Mouse (Mus musculus): ENCODE measurements around the gene Arid1b. TPM values are rescaled to one million over a fixed set of nuclear protein-coding genes. Genes with fewer than 3 reads are reported as not detected.

Arid1b gene
- total RNA-seq (2014; rRNA removed) (9.7 and 12.5 TPM in 2 replicates), polyA plus RNA-seq (2012; rRNA removed) (11.7 and 12.1 TPM in 2 replicates)

GRCm38 (mm10) chr17:4993840-4994503 is at the start of gene Arid1b:
Gene Arid1b (plus strand): TSS chr17:4994332.
- Histone ChIP-seq H3K79me2 (ENCODE audit: control insufficient read depth, insufficient read depth, low read length) (peaks cover 26% of the 10 kb centered on the region), H3K36me3 (ENCODE audit: control insufficient read depth, insufficient read depth, low read length) (no peaks in the 10 kb centered on the region), H3K27me3 (ENCODE audit: control insufficient read depth, insufficient read depth, low read length) (no peaks in the 10 kb centered on the region), H3K4me1 (ENCODE audit: control insufficient read depth, insufficient read depth, low read length) (peaks cover 8% of the 10 kb centered on the region; the same call in 1 of the 2 replicates), H3K9ac (ENCODE audit: low read depth, low read length) (peak within 1 kb of the TSS; percentile 100), H3K4me3 (ENCODE audit: insufficient read depth, low read depth, low read length) (peak within 1 kb of the TSS; percentile 100), H3K27ac (replicated peaks; ENCODE audit: insufficient read depth, low read depth, low read length) (peak within 1 kb of the TSS; percentile 99)
- peak; percentile 83 for TF ChIP-seq POLR2A (IDR thresholded peaks at IDR 0.05; ENCODE audit: extremely low read depth, insufficient read depth, low read length)
- no peak for TF ChIP-seq CTCF (IDR thresholded peaks at IDR 0.05; ENCODE audit: low read depth, low read length)
- DNase-seq (ENCODE audit: extremely low read depth, low read depth, low spot score): peak; percentile 93
- WGBS: 0% methylated on average over 57 of the region's 58 CpGs

DNA sequence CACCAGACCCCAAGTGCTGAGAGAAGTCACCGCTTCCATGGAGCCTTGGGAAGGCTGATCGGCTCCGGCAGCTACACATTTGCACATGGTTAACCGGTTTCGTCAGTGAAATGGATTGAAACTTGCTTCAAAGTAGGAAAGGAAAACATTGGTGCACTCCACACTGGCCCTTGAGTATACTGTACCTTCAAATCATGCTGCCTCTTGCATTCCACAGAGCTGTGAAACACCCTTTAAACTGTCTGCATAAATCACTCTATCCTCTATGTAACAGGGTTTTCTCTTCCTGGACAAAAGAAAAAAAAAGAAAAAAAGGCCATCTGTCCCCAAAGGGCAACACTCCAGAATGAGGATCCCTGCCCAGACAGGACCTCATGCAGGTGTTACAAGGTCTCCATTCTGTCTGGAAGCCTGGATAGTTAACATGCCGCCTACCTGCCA is 48.8 kb upstream of the Arid1b start:
- 77% methylated on average over 6 of the region's 6 CpGs for WGBS
- peak; percentile 58 for DNase-seq (ENCODE audit: extremely low read depth, low read depth, low spot score)
- no peak overlapping the region for H3K4me3 ChIP-seq (ENCODE audit: insufficient read depth, low read depth, low read length)
- H3K27ac ChIP-seq (replicated peaks; ENCODE audit: insufficient read depth, low read depth, low read length): peak overlapping the region; percentile 73
- no peaks in the 10 kb centered on the region for H3K79me2 ChIP-seq (ENCODE audit: control insufficient read depth, insufficient read depth, low read length)
- no peak overlapping the region for H3K9ac ChIP-seq (ENCODE audit: low read depth, low read length)
- no peaks in the 10 kb centered on the region for H3K36me3 ChIP-seq (ENCODE audit: control insufficient read depth, insufficient read depth, low read length)
- no peaks in the 10 kb centered on the region for H3K27me3 ChIP-seq (ENCODE audit: control insufficient read depth, insufficient read depth, low read length)
- peaks cover 13% of the 10 kb centered on the region for H3K4me1 ChIP-seq (ENCODE audit: control insufficient read depth, insufficient read depth, low read length)
- TF ChIP-seq CTCF (IDR thresholded peaks at IDR 0.05; ENCODE audit: low read depth, low read length) (no peak), POLR2A (IDR thresholded peaks at IDR 0.05; ENCODE audit: extremely low read depth, insufficient read depth, low read length) (no peak)

- DNase-seq (ENCODE audit: extremely low read depth, low read depth, low spot score): peak; percentile 84
- 25% methylated on average over 11 of the region's 11 CpGs for WGBS
- no peaks in the 10 kb centered on the region for H3K27me3 ChIP-seq (ENCODE audit: control insufficient read depth, insufficient read depth, low read length)
- 0 out of 2 replicates have a peak, but pooled peaks have one; percentile 13 for TF ChIP-seq CTCF (IDR thresholded peaks at IDR 0.05; ENCODE audit: low read depth, low read length)
- TF ChIP-seq POLR2A (IDR thresholded peaks at IDR 0.05; ENCODE audit: extremely low read depth, insufficient read depth, low read length): 0 out of 2 replicates have a peak, but pooled peaks have one; percentile 21
- H3K4me1 ChIP-seq (ENCODE audit: control insufficient read depth, insufficient read depth, low read length): peaks cover 13% of the 10 kb centered on the region
- peak overlapping the region; percentile 73 for H3K27ac ChIP-seq (replicated peaks; ENCODE audit: insufficient read depth, low read depth, low read length)
- peak overlapping the region; percentile 64 for H3K9ac ChIP-seq (ENCODE audit: low read depth, low read length)
- no peaks in the 10 kb centered on the region for H3K36me3 ChIP-seq (ENCODE audit: control insufficient read depth, insufficient read depth, low read length)
- H3K79me2 ChIP-seq (ENCODE audit: control insufficient read depth, insufficient read depth, low read length): no peaks in the 10 kb centered on the region
- peak overlapping the region; percentile 30 for H3K4me3 ChIP-seq (ENCODE audit: insufficient read depth, low read depth, low read length)
Observed at GRCm38 (mm10) chr17:4945871-4946331, 48.2 kb upstream of the Arid1b start.

- Histone ChIP-seq H3K9ac (ENCODE audit: low read depth, low read length) (peak overlapping the region; percentile 46), H3K4me3 (ENCODE audit: insufficient read depth, low read depth, low read length) (peak overlapping the region; percentile 28; the same call in 1 of the 2 replicates), H3K4me1 (ENCODE audit: control insufficient read depth, insufficient read depth, low read length) (peaks cover 11% of the 10 kb centered on the region)
Observed at GRCm38 (mm10) chr17:4946421-4946974, 47.6 kb upstream of the Arid1b start.

GRCm38 (mm10) chr17:4947013-4947412 is 47.1 kb upstream of the Arid1b start:
- no peaks in the 10 kb centered on the region for H3K27me3 ChIP-seq (ENCODE audit: control insufficient read depth, insufficient read depth, low read length)
- peaks cover 10% of the 10 kb centered on the region for H3K4me1 ChIP-seq (ENCODE audit: control insufficient read depth, insufficient read depth, low read length)
- H3K27ac ChIP-seq (replicated peaks; ENCODE audit: insufficient read depth, low read depth, low read length): peak overlapping the region; percentile 95
- TF ChIP-seq CTCF (IDR thresholded peaks at IDR 0.05; ENCODE audit: low read depth, low read length) (no peak), POLR2A (IDR thresholded peaks at IDR 0.05; ENCODE audit: extremely low read depth, insufficient read depth, low read length) (no peak)
- H3K36me3 ChIP-seq (ENCODE audit: control insufficient read depth, insufficient read depth, low read length): no peaks in the 10 kb centered on the region
- peak; percentile 67 for DNase-seq (ENCODE audit: extremely low read depth, low read depth, low spot score)
- H3K4me3 ChIP-seq (ENCODE audit: insufficient read depth, low read depth, low read length): peak overlapping the region; percentile 28; the same call in 1 of the 2 replicates
- H3K79me2 ChIP-seq (ENCODE audit: control insufficient read depth, insufficient read depth, low read length): no peaks in the 10 kb centered on the region
- 21% methylated on average over 3 of the region's 3 CpGs for WGBS
- peak overlapping the region; percentile 46 for H3K9ac ChIP-seq (ENCODE audit: low read depth, low read length)

More at GRCm38 (mm10) chr17:4946421-4946974, 47.6 kb upstream of the Arid1b start:
- TF ChIP-seq CTCF (IDR thresholded peaks at IDR 0.05; ENCODE audit: low read depth, low read length): no peak
- TF ChIP-seq POLR2A (IDR thresholded peaks at IDR 0.05; ENCODE audit: extremely low read depth, insufficient read depth, low read length): no peak
- WGBS: 16% methylated on average over 11 of the region's 12 CpGs
- Histone ChIP-seq H3K79me2 (ENCODE audit: control insufficient read depth, insufficient read depth, low read length) (no peaks in the 10 kb centered on the region), H3K27ac (replicated peaks; ENCODE audit: insufficient read depth, low read depth, low read length) (peak overlapping the region; percentile 95), H3K27me3 (ENCODE audit: control insufficient read depth, insufficient read depth, low read length) (no peaks in the 10 kb centered on the region), H3K36me3 (ENCODE audit: control insufficient read depth, insufficient read depth, low read length) (no peaks in the 10 kb centered on the region)
- DNase-seq (ENCODE audit: extremely low read depth, low read depth, low spot score): peak; percentile 73
